Mouse (Mus musculus): ENCODE measurements around the gene 4930568D16Rik. TPM values are rescaled to one million over a fixed set of nuclear protein-coding genes. Genes with fewer than 3 reads are reported as not detected.

4930568D16Rik gene
- polyA plus RNA-seq, 1 experiment from 2014 or later = not detected

- 86% methylated on average over 6 of the region's 6 CpGs for WGBS
- no peak overlapping the region for H3K4me2 ChIP-seq (replicated peaks; ENCODE audit: low read depth, low read length)
- H3K9ac ChIP-seq (ENCODE audit: low read depth, low read length) = no peak overlapping the region
- ATAC-seq (ENCODE audit: low FRiP score) = no peak
- no peaks in the 10 kb centered on the region for H3K4me1 ChIP-seq (replicated peaks; ENCODE audit: control insufficient read depth, insufficient read depth, low read length)
- no peak overlapping the region for H3K27ac ChIP-seq (ENCODE audit: low read depth, low read length)
- no peak for DNase-seq (ENCODE audit: low spot score)
- H3K27me3 ChIP-seq (ENCODE audit: control insufficient read depth, insufficient read depth, low read length) = no peaks in the 10 kb centered on the region
- no peak overlapping the region for H3K4me3 ChIP-seq (ENCODE audit: low read depth, low read length)
- no peaks in the 10 kb centered on the region for H3K36me3 ChIP-seq (ENCODE audit: control insufficient read depth, insufficient read depth, low read length)
- H3K9me3 ChIP-seq (ENCODE audit: control insufficient read depth, low read length) = no peaks in the 10 kb centered on the region
These were observed 39.7 kb upstream of the 4930568D16Rik start for GRCm38 (mm10) chr2:35407266-35407665.

GRCm38 (mm10) chr2:35406611-35407010 is 39.1 kb upstream of the 4930568D16Rik start:
- no peaks in the 10 kb centered on the region for H3K4me1 ChIP-seq (replicated peaks; ENCODE audit: control insufficient read depth, insufficient read depth, low read length)
- H3K27me3 ChIP-seq (ENCODE audit: control insufficient read depth, insufficient read depth, low read length) = no peaks in the 10 kb centered on the region
- H3K9me3 ChIP-seq (ENCODE audit: control insufficient read depth, low read length) = no peaks in the 10 kb centered on the region
- H3K4me2 ChIP-seq (replicated peaks; ENCODE audit: low read depth, low read length) = no peak overlapping the region
- ATAC-seq (ENCODE audit: low FRiP score) (no peak), DNase-seq (ENCODE audit: low spot score) (no peak)
- no peak overlapping the region for H3K27ac ChIP-seq (ENCODE audit: low read depth, low read length)
- no peak overlapping the region for H3K4me3 ChIP-seq (ENCODE audit: low read depth, low read length)
- 73% methylated on average over 1 of the region's 1 CpGs for WGBS
- no peaks in the 10 kb centered on the region for H3K36me3 ChIP-seq (ENCODE audit: control insufficient read depth, insufficient read depth, low read length)
- no peak overlapping the region for H3K9ac ChIP-seq (ENCODE audit: low read depth, low read length)

GRCm38 (mm10) chr2:35402391-35402790 is 34.9 kb upstream of the 4930568D16Rik start:
- Histone ChIP-seq H3K4me3 (ENCODE audit: low read depth, low read length) (no peak overlapping the region), H3K27ac (ENCODE audit: low read depth, low read length) (no peak overlapping the region), H3K36me3 (ENCODE audit: control insufficient read depth, insufficient read depth, low read length) (no peaks in the 10 kb centered on the region), H3K9ac (ENCODE audit: low read depth, low read length) (no peak overlapping the region), H3K27me3 (ENCODE audit: control insufficient read depth, insufficient read depth, low read length) (no peaks in the 10 kb centered on the region), H3K4me2 (replicated peaks; ENCODE audit: low read depth, low read length) (no peak overlapping the region), H3K4me1 (replicated peaks; ENCODE audit: control insufficient read depth, insufficient read depth, low read length) (no peaks in the 10 kb centered on the region), H3K9me3 (ENCODE audit: control insufficient read depth, low read length) (no peaks in the 10 kb centered on the region)
- no peak for ATAC-seq (ENCODE audit: low FRiP score)
- DNase-seq (ENCODE audit: low spot score) = no peak
- WGBS = 93% methylated on average over 16 of the region's 16 CpGs

DNA sequence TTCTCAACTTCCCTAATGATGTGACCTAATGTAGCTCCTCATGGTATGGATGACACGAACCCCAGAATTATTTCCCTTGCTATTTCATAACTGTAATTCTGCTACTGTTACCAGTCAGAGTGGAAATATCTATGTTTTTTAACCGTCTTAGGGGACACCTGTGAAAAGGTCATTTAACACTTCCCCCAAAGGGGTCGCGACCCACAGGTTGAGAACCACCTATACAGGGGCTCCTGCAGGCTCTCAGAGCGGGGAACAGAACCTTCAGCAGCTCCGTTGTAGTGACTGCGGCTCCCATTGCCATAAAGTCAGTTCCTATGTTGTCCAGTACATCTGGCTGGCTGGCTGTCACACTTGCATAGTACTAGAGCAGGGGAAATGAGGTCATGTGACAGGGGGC is 33.2 kb upstream of the 4930568D16Rik start:
- no peak overlapping the region for H3K4me3 ChIP-seq (ENCODE audit: low read depth, low read length)
- WGBS = 88% methylated on average over 7 of the region's 7 CpGs
- H3K4me1 ChIP-seq (replicated peaks; ENCODE audit: control insufficient read depth, insufficient read depth, low read length) = no peaks in the 10 kb centered on the region
- ATAC-seq (ENCODE audit: low FRiP score) = no peak
- DNase-seq (ENCODE audit: low spot score) = no peak
- no peak overlapping the region for H3K27ac ChIP-seq (ENCODE audit: low read depth, low read length)
- H3K36me3 ChIP-seq (ENCODE audit: control insufficient read depth, insufficient read depth, low read length) = no peaks in the 10 kb centered on the region
- no peak overlapping the region for H3K9ac ChIP-seq (ENCODE audit: low read depth, low read length)
- H3K9me3 ChIP-seq (ENCODE audit: control insufficient read depth, low read length) = no peaks in the 10 kb centered on the region
- no peak overlapping the region for H3K4me2 ChIP-seq (replicated peaks; ENCODE audit: low read depth, low read length)
- H3K27me3 ChIP-seq (ENCODE audit: control insufficient read depth, insufficient read depth, low read length) = no peaks in the 10 kb centered on the region

DNA sequence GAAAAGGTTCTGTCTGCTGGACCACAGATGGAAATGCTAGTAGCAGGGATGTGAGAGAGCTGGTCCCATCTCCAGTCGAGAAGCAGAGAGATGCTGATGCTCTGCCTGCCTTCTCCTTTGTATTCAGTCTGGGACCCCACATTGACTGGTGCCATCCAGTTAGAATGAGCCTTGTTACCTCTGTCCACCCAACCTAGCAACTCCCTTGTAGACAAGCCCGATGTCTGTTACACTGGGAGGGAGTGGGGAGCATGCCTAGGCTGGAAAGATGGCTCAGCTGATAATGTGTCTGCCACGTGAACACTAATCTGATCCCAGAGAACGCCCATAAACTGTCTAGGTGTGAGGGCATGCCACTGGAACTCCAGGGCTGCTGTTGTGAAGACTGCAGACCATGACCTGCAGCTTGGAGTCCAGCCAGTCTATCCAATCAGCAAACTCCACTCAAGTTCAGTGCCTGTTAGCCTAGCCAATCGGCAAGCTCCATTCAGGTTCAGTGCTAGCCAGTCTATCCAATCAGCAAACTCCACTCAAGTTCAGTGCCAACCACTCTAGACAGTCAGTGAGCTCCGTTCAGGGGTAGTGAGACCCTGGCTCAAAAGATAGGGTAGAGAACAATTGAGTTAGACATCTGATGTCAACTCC is 30.8 kb upstream of the 4930568D16Rik start:
- DNase-seq (ENCODE audit: low spot score) = no peak
- no peak overlapping the region for H3K9ac ChIP-seq (ENCODE audit: low read depth, low read length)
- no peak for ATAC-seq (ENCODE audit: low FRiP score)
- no peaks in the 10 kb centered on the region for H3K36me3 ChIP-seq (ENCODE audit: control insufficient read depth, insufficient read depth, low read length)
- H3K4me2 ChIP-seq (replicated peaks; ENCODE audit: low read depth, low read length) = no peak overlapping the region
- no peak overlapping the region for H3K27ac ChIP-seq (ENCODE audit: low read depth, low read length)
- no peak overlapping the region for H3K4me3 ChIP-seq (ENCODE audit: low read depth, low read length)
- no peaks in the 10 kb centered on the region for H3K9me3 ChIP-seq (ENCODE audit: control insufficient read depth, low read length)
- 88% methylated on average over 6 of the region's 6 CpGs for WGBS
- H3K27me3 ChIP-seq (ENCODE audit: control insufficient read depth, insufficient read depth, low read length) = no peaks in the 10 kb centered on the region
- H3K4me1 ChIP-seq (replicated peaks; ENCODE audit: control insufficient read depth, insufficient read depth, low read length) = no peaks in the 10 kb centered on the region

- Histone ChIP-seq H3K36me3 (ENCODE audit: control insufficient read depth, insufficient read depth, low read length) (no peaks in the 10 kb centered on the region), H3K4me1 (replicated peaks; ENCODE audit: control insufficient read depth, insufficient read depth, low read length) (no peaks in the 10 kb centered on the region), H3K9me3 (ENCODE audit: control insufficient read depth, low read length) (no peaks in the 10 kb centered on the region), H3K27me3 (ENCODE audit: control insufficient read depth, insufficient read depth, low read length) (no peaks in the 10 kb centered on the region), H3K27ac (ENCODE audit: low read depth, low read length) (no peak overlapping the region), H3K9ac (ENCODE audit: low read depth, low read length) (no peak overlapping the region), H3K4me3 (ENCODE audit: low read depth, low read length) (no peak overlapping the region), H3K4me2 (replicated peaks; ENCODE audit: low read depth, low read length) (no peak overlapping the region)
- DNase-seq (ENCODE audit: low spot score) = peak; percentile 77
- WGBS = 57% methylated on average over 11 of the region's 11 CpGs
- no peak for ATAC-seq (ENCODE audit: low FRiP score)
These were observed 30.2 kb upstream of the 4930568D16Rik start for GRCm38 (mm10) chr2:35397590-35398173.

- no peaks in the 10 kb centered on the region for H3K36me3 ChIP-seq (ENCODE audit: control insufficient read depth, insufficient read depth, low read length)
- no peak within 1 kb of the TSS for H3K9ac ChIP-seq (ENCODE audit: low read depth, low read length)
- no peaks in the 10 kb centered on the region for H3K4me1 ChIP-seq (replicated peaks; ENCODE audit: control insufficient read depth, insufficient read depth, low read length)
- 72% methylated on average over 5 of the region's 5 CpGs for WGBS
- H3K27ac ChIP-seq (ENCODE audit: low read depth, low read length) = no peak within 1 kb of the TSS
- no peaks in the 10 kb centered on the region for H3K27me3 ChIP-seq (ENCODE audit: control insufficient read depth, insufficient read depth, low read length)
- no peak within 1 kb of the TSS for H3K4me3 ChIP-seq (ENCODE audit: low read depth, low read length)
- ATAC-seq (ENCODE audit: low FRiP score) = no peak
- H3K9me3 ChIP-seq (ENCODE audit: control insufficient read depth, low read length) = no peaks in the 10 kb centered on the region
- H3K4me2 ChIP-seq (replicated peaks; ENCODE audit: low read depth, low read length) = no peak within 1 kb of the TSS
- DNase-seq (ENCODE audit: low spot score) = no peak
These were observed 29.6 kb upstream of the 4930568D16Rik start, which contains the start of gene 4930402F06Rik for GRCm38 (mm10) chr2:35397096-35397495. Gene 4930402F06Rik (minus strand): TSS chr2:35397175.

DNA sequence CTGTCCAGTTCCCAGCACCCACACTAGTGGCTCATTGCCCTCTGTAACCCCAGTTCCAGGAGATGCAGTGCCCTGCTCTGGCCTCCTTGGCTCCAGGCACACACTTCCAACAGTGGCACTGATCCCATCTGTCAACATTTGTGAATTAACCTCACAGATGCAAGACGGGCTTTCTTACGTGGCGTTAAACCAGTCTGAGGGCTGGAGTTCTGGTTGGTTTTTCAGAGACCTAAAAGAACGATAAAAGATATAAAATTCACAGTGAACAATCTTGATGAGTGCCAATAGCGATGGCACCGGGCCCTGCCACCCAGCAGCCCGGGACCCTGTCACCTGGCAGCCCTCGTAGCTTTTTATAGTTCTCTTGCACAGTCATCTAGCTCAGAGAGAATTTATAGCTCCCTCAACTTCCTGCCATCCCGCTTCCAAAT is 17.9 kb upstream of the 4930568D16Rik start:
- WGBS = 86% methylated on average over 9 of the region's 9 CpGs
- H3K4me2 ChIP-seq (replicated peaks; ENCODE audit: low read depth, low read length) = no peak overlapping the region
- ATAC-seq (ENCODE audit: low FRiP score) = no peak
- no peaks in the 10 kb centered on the region for H3K9me3 ChIP-seq (ENCODE audit: control insufficient read depth, low read length)
- H3K27ac ChIP-seq (ENCODE audit: low read depth, low read length) = no peak overlapping the region
- no peak for DNase-seq (ENCODE audit: low spot score)
- H3K4me1 ChIP-seq (replicated peaks; ENCODE audit: control insufficient read depth, insufficient read depth, low read length) = no peaks in the 10 kb centered on the region
- H3K36me3 ChIP-seq (ENCODE audit: control insufficient read depth, insufficient read depth, low read length) = no peaks in the 10 kb centered on the region
- no peak overlapping the region for H3K9ac ChIP-seq (ENCODE audit: low read depth, low read length)
- H3K27me3 ChIP-seq (ENCODE audit: control insufficient read depth, insufficient read depth, low read length) = no peaks in the 10 kb centered on the region
- no peak overlapping the region for H3K4me3 ChIP-seq (ENCODE audit: low read depth, low read length)

DNA sequence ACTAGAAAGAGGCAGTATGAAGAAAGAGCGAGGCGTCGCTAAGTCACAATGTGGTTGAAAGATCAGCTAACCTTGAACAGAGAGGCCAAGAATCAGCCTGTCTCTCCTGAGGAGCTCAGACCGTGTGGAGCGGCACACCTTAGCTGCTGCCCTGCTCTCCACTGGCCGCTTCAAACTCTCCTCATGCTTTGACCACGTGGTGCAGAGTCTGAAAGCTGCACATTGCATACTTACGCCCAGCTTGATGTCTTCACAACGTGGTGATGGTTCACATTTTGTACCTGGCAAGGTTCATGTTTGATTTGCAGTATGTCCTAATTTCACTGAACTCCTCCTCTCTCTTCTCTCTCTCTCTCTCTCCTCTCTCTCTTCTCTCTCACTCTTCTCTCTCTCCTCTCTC is 11.8 kb upstream of the 4930568D16Rik start:
- ATAC-seq (ENCODE audit: low FRiP score) = no peak

More for the DNA sequence above, 11.8 kb upstream of the 4930568D16Rik start:
- no peak for DNase-seq (ENCODE audit: low spot score)
- no peaks in the 10 kb centered on the region for H3K4me1 ChIP-seq (replicated peaks; ENCODE audit: control insufficient read depth, insufficient read depth, low read length)
- no peak overlapping the region for H3K4me2 ChIP-seq (replicated peaks; ENCODE audit: low read depth, low read length)
- 74% methylated on average over 9 of the region's 9 CpGs for WGBS
- H3K9me3 ChIP-seq (ENCODE audit: control insufficient read depth, low read length) = no peaks in the 10 kb centered on the region
- H3K9ac ChIP-seq (ENCODE audit: low read depth, low read length) = no peak overlapping the region
- no peak overlapping the region for H3K4me3 ChIP-seq (ENCODE audit: low read depth, low read length)
- no peaks in the 10 kb centered on the region for H3K27me3 ChIP-seq (ENCODE audit: control insufficient read depth, insufficient read depth, low read length)
- no peak overlapping the region for H3K27ac ChIP-seq (ENCODE audit: low read depth, low read length)
- H3K36me3 ChIP-seq (ENCODE audit: control insufficient read depth, insufficient read depth, low read length) = no peaks in the 10 kb centered on the region

All from hindbrain, embryonic 11.5 days (tissue).